Mouse (Mus musculus) midbrain, embryonic 14.5 days (tissue): ENCODE data around the gene Mylip. TPM values are rescaled to one million over a fixed set of nuclear protein-coding genes. Genes with fewer than 3 reads are reported as not detected.

Source experiments
- ATAC-seq: fragments of 200-750 bp; cut with Nextera tagmentation; 2 replicates; pipeline ENCODE4 v1.8.0; 2017; ENCODE audit warnings: moderate number of reproducible peaks, moderate library complexity; ENCODE audit not compliant: low FRiP score, low TSS enrichment
- DNase-seq: peaks from one replicate; pipeline ENCODE4 v3.0.0-alpha.2; 2015
- H3K27ac ChIP-seq: fragments of 300-500 bp; sonication (generic); replicated peaks from 2 replicates; pipeline ENCODE4 v1.5.1; 2014; ENCODE audit warnings: mild to moderate bottlenecking, low read depth, low read length, moderate library complexity
- H3K27me3 ChIP-seq: fragments of 300-500 bp; sonication (generic); 2 replicates; pipeline ENCODE4 v1.6.1; 2014; ENCODE audit warnings: low read length, control low read depth, mixed read lengths; ENCODE audit not compliant: control insufficient read depth, insufficient read depth
- H3K36me3 ChIP-seq: fragments of 300-500 bp; sonication (generic); 2 replicates; pipeline ENCODE4 v1.6.1; 2014; ENCODE audit warnings: low read length, control low read depth; ENCODE audit not compliant: control insufficient read depth, insufficient read depth
- H3K4me1 ChIP-seq: fragments of 300-500 bp; sonication (generic); 2 replicates; pipeline ENCODE4 v1.6.1; 2014; ENCODE audit warnings: mild to moderate bottlenecking, antibody characterized with exemption, low read length, control low read depth; ENCODE audit not compliant: control insufficient read depth, insufficient read depth
- H3K4me2 ChIP-seq: fragments of 300-500 bp; sonication (generic); 2 replicates; pipeline ENCODE4 v1.6.1; 2014; ENCODE audit warnings: mild to moderate bottlenecking, low read length, moderate library complexity
- H3K4me3 ChIP-seq: fragments of 300-500 bp; sonication (generic); replicated peaks from 2 replicates; pipeline ENCODE4 v1.5.1; 2014; ENCODE audit warnings: low read depth, low read length
- H3K9ac ChIP-seq: fragments of 300-500 bp; sonication (generic); replicated peaks from 2 replicates; pipeline ENCODE4 v1.6.1; 2014; ENCODE audit warnings: mild to moderate bottlenecking, low read length, moderate library complexity
- H3K9me3 ChIP-seq: fragments of 300-500 bp; sonication (generic); 2 replicates; pipeline ENCODE4 v1.6.1; 2016; ENCODE audit warnings: low read length, control low read depth, mixed read lengths; ENCODE audit not compliant: control insufficient read depth
- WGBS: fragments of 180-500 bp; shearing (Covaris S2); extraction: QIAGEN DNeasy Blood & Tissue Kit; methylation state at CpG from one replicate; pipeline ENCODE4 v1.1.7; 2014; 5-methylcytosine and 5-hydroxymethylcytosine counted together
- polyA plus RNA-seq: library from polyadenylated mRNA; unstranded; fragments of >200 nt; fragmentation: Nextera tagmentation; extraction: Ambion mirVana; gene quantifications from 2 replicates; pipeline ENCODE4 v1.2.1, GENCODE M21; 2014

The Mylip gene
- polyA plus RNA-seq, 1 experiment from 2014 or later, result 3.0 TPM

GRCm38 (mm10) chr13:45397240-45397639 lies 7.7 kb downstream of the Mylip start:
- no peaks in the 10 kb centered on the region for H3K9me3 ChIP-seq
- no peaks in the 10 kb centered on the region for H3K36me3 ChIP-seq
- H3K9ac ChIP-seq, result no peak overlapping the region
- no peak overlapping the region for H3K4me3 ChIP-seq
- DNase-seq (no peak), ATAC-seq (no peak)
- no peak overlapping the region for H3K27ac ChIP-seq
- 49% methylated on average over 5 of the region's 5 CpGs for WGBS
- 0 out of 2 replicates have a peak, but pooled peaks cover 3% of the 10 kb centered on the region for H3K4me1 ChIP-seq
- no peak overlapping the region for H3K4me2 ChIP-seq
- H3K27me3 ChIP-seq, result no peaks in the 10 kb centered on the region

- no peak for DNase-seq
- Histone ChIP-seq H3K27ac (no peak overlapping the region), H3K9ac (no peak overlapping the region), H3K27me3 (no peaks in the 10 kb centered on the region), H3K4me2 (no peak overlapping the region), H3K9me3 (no peaks in the 10 kb centered on the region), H3K4me3 (no peak overlapping the region), H3K4me1 (0 out of 2 replicates have a peak, but pooled peaks cover 3% of the 10 kb centered on the region), H3K36me3 (no peaks in the 10 kb centered on the region)
- ATAC-seq, result no peak
- WGBS, result 66% methylated on average over 16 of the region's 21 CpGs
Observed at GRCm38 (mm10) chr13:45397896-45398805, 8.6 kb downstream of the Mylip start.

DNA sequence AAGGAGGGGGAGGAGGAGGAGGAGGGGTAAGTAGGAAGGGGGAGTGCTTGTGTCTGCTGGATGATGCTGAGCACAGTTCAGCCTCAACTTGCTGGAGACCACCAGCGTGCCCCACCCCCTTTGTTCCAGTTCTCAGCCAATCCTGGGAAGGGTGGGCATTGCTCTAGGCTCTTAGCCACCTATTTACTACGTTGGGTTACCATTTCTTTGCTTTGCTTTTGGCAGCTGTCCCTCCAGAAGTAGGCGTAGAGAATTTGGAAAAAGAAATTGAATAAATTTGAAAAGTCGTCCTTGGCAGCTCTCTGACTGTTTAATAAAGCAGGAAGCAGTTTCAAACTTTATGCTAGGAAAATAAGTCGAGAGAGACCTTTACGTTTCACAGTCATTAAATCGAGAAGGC lies 11.2 kb downstream of the Mylip start:
- Histone ChIP-seq H3K4me2 (no peak overlapping the region), H3K27me3 (no peaks in the 10 kb centered on the region), H3K9me3 (no peaks in the 10 kb centered on the region), H3K9ac (no peak overlapping the region), H3K4me1 (0 out of 2 replicates have a peak, but pooled peaks cover 3% of the 10 kb centered on the region), H3K27ac (no peak overlapping the region), H3K36me3 (no peaks in the 10 kb centered on the region), H3K4me3 (no peak overlapping the region)
- ATAC-seq (no peak), DNase-seq (no peak)
- WGBS, result 70% methylated on average over 7 of the region's 7 CpGs

GRCm38 (mm10) chr13:45401816-45402215 lies 12.3 kb downstream of the Mylip start:
- 0 out of 2 replicates have a peak, but pooled peaks cover 3% of the 10 kb centered on the region for H3K4me1 ChIP-seq
- ATAC-seq, result no peak
- no peak overlapping the region for H3K9ac ChIP-seq
- no peak for DNase-seq
- no peaks in the 10 kb centered on the region for H3K9me3 ChIP-seq
- H3K27ac ChIP-seq, result no peak overlapping the region
- WGBS, result 89% methylated on average over 7 of the region's 7 CpGs
- no peaks in the 10 kb centered on the region for H3K27me3 ChIP-seq
- H3K4me3 ChIP-seq, result no peak overlapping the region
- H3K36me3 ChIP-seq, result peaks cover 7% of the 10 kb centered on the region
- no peak overlapping the region for H3K4me2 ChIP-seq

DNA sequence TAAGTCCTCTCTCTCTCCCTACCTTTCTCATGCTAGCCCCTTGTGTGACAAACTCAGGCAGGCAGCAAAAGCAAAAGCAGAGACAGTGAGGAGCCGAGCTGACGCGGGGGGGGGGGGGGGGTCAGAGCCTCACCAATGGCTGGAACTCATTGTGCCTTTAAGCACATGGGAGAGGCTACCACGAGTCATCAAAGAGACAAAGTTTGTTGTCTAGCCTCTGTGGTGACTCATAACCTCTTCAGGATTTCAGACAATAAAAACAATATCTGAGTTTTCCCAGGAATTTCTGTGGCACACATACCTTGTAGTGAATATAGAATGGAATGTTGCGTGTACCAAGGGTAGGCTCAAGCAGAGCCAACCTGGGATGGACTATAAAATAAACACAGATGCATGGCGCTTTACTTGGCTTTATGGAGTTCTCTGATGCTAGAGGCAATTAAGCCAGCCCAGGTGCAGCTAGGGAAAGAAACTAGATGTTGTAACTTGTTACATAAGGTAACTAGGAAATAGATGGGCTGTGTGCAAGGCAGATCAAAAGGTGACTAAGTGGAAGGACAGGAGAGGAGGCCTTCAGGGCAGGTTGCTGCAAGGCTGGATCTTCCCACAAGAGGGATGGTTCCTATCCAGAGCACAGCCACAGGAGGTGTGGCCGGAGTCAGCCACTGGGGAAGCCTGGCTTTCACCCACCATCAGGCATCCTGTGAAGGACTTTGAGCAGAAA lies 12.9 kb downstream of the Mylip start:
- Histone ChIP-seq H3K9me3 (no peaks in the 10 kb centered on the region), H3K4me3 (no peak overlapping the region), H3K27me3 (no peaks in the 10 kb centered on the region), H3K36me3 (peaks cover 7% of the 10 kb centered on the region), H3K9ac (no peak overlapping the region), H3K4me2 (no peak overlapping the region), H3K4me1 (0 out of 2 replicates have a peak, but pooled peaks cover under 1% of the 10 kb centered on the region), H3K27ac (no peak overlapping the region)
- 80% methylated on average over 7 of the region's 7 CpGs for WGBS
- DNase-seq (no peak), ATAC-seq (no peak)

GRCm38 (mm10) chr13:45404269-45404668 lies 14.7 kb downstream of the Mylip start:
- 92% methylated on average over 6 of the region's 6 CpGs for WGBS

DNA sequence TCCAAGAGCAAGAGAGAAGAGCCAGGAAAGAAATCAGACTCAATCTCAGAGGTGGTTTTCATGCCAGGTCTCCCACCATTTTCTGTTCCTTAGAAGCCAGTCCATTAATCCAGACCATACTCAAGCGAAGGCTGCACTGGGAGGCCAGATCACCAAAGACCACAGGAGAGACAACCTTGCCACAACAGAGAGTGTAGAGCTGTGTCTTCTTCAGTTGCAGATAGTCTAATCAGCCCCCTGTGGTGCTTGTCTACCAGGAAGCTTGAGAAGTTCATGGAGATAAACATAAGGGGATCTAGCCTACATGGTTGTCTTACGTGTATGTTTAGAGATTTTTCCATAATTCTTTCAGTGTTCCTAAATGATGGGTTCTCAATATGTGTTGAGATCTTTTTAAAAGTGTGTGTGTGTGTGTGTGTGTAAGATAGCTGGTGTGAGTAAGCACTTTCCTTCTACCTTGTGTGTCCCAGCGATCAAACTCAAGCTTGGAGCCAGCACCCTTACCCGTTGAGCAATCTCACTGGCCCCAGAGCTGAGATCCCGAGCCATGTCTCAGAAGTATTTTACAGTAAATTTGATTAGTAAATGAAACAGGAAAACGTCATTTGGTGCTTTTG lies 15.8 kb downstream of the Mylip start:
- no peaks in the 10 kb centered on the region for H3K27me3 ChIP-seq
- DNase-seq (no peak), ATAC-seq (no peak)
- no peaks in the 10 kb centered on the region for H3K4me1 ChIP-seq
- H3K27ac ChIP-seq, result no peak overlapping the region
- WGBS, result 93% methylated on average over 6 of the region's 6 CpGs
- H3K9ac ChIP-seq, result no peak overlapping the region
- H3K36me3 ChIP-seq, result peaks cover 12% of the 10 kb centered on the region
- no peak overlapping the region for H3K4me3 ChIP-seq
- no peak overlapping the region for H3K4me2 ChIP-seq
- H3K9me3 ChIP-seq, result no peaks in the 10 kb centered on the region

More at GRCm38 (mm10) chr13:45404269-45404668, 14.7 kb downstream of the Mylip start:
- H3K27me3 ChIP-seq, result no peaks in the 10 kb centered on the region
- H3K27ac ChIP-seq, result no peak overlapping the region
- no peak overlapping the region for H3K9ac ChIP-seq
- H3K4me3 ChIP-seq, result no peak overlapping the region
- DNase-seq (no peak), ATAC-seq (no peak)
- H3K9me3 ChIP-seq, result no peaks in the 10 kb centered on the region
- H3K4me1 ChIP-seq, result no peaks in the 10 kb centered on the region
- peaks cover 12% of the 10 kb centered on the region for H3K36me3 ChIP-seq
- no peak overlapping the region for H3K4me2 ChIP-seq

- ATAC-seq (no peak), DNase-seq (no peak)
- H3K4me3 ChIP-seq, result no peak overlapping the region
- no peaks in the 10 kb centered on the region for H3K4me1 ChIP-seq
- no peaks in the 10 kb centered on the region for H3K27me3 ChIP-seq
- WGBS, result 95% methylated on average over 11 of the region's 11 CpGs
- H3K9ac ChIP-seq, result no peak overlapping the region
- no peak overlapping the region for H3K27ac ChIP-seq
- H3K36me3 ChIP-seq, result peaks cover 13% of the 10 kb centered on the region
- no peak overlapping the region for H3K4me2 ChIP-seq
- H3K9me3 ChIP-seq, result no peaks in the 10 kb centered on the region
Observed at GRCm38 (mm10) chr13:45406289-45406688, 16.7 kb downstream of the Mylip start.
